Mouse (Mus musculus) CH12.LX (cell line): Measurements from ENCODE around the gene Olfr56.

Experiments
- CHD1 ChIP-seq: IDR thresholded peaks from 2 replicates; pipeline ENCODE4 v1.6.1; 2012; ENCODE audit warnings: low read depth, low read length, improper control_type of control experiment, inconsistent platforms
- CHD2 ChIP-seq: IDR thresholded peaks from 2 replicates; pipeline ENCODE4 v1.6.1; 2011; ENCODE audit warnings: low read length, improper control_type of control experiment
- CTCF ChIP-seq, 2 experiments: IDR thresholded peaks in 1 of 2; conservative IDR thresholded peaks in 1 of 2; 2 replicates each; pipeline ENCODE4 v1.5.1; 2011 to 2012; ENCODE audit warnings: low read depth in 2 of 2, low read length in 2 of 2, improper control_type of control experiment in 1 of 2, inconsistent platforms in 1 of 2, mild to moderate bottlenecking in 1 of 2, moderate library complexity in 1 of 2
- MXI1 ChIP-seq: IDR thresholded peaks from 2 replicates; pipeline ENCODE4 v1.6.1; 2011; ENCODE audit warnings: mild to moderate bottlenecking, low read depth, low read length, improper control_type of control experiment
- NRF1 ChIP-seq: IDR thresholded peaks from 2 replicates; pipeline ENCODE4 v1.6.1; 2014; ENCODE audit warnings: low read depth, mild to moderate bottlenecking, inconsistent platforms, low read length, improper control_type of control experiment, moderate library complexity
- POLR2A ChIP-seq: IDR thresholded peaks from 2 replicates; pipeline ENCODE4 v1.6.1; 2011; ENCODE audit warnings: low read depth, mild to moderate bottlenecking, improper control_type of control experiment, low read length
- POLR2AphosphoS2 ChIP-seq: IDR thresholded peaks from 2 replicates; pipeline ENCODE4 v1.6.1; 2011; ENCODE audit warnings: low read depth, low read length, improper control_type of control experiment
- SMC3 ChIP-seq: IDR thresholded peaks from 2 replicates; pipeline ENCODE4 v1.6.1; 2011; ENCODE audit warnings: low read depth, low read length, improper control_type of control experiment
- UBTF ChIP-seq: IDR thresholded peaks from 2 replicates; pipeline ENCODE4 v1.6.1; 2012; ENCODE audit warnings: low read depth, mild to moderate bottlenecking, inconsistent platforms, low read length, improper control_type of control experiment, moderate library complexity
- ZKSCAN1 ChIP-seq: IDR thresholded peaks from 2 replicates; pipeline ENCODE4 v1.6.1; 2012; ENCODE audit warnings: low read depth, inconsistent platforms, low read length, improper control_type of control experiment, borderline replicate concordance
- ZNF384 ChIP-seq: IDR thresholded peaks from 2 replicates; pipeline ENCODE4 v1.6.1; 2012; ENCODE audit warnings: low read depth, low read length, improper control_type of control experiment, inconsistent platforms

DNA sequence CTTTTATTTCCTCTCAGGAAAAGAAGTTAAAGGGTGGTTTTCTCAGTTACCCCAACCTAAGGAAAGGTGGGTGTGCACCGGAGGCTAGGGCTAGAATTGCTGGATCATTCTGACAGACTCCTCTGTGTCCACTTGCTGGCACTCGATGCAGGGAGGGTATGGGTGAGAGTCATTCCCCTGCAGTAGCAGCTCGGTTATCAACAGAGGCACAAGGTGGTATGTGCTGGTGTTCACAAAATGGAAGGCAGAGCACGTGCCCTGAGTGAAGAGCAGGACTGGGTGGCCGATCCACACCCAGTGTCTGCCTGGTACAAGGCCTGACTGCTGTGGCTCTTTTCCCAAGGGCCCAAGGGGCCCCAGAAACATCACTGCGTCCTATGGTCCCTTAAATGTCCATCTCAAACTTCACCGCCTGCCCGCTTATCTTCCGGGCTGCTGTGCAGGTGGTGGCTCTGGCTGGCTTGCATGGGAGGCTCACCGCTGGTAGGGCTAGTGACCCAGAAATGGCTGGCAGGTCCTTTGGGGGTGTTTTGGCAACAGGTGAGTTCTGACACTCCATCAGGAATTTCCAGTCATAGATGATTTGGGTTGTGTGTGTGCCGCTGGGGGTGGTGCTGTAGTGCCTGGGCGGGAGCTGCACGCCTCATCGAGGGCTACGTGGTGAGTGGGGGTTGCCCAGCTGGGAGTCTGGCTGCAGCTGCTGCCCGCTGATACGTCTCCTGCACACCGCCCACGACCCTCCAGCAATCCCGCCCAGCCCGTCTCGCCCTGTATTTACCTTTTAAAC lies 109.3 kb downstream of the Olfr56 start:
- TF ChIP-seq ZKSCAN1 (no peak), CHD2 (no peak; the same call in 1 of the 2 replicates), SMC3 (no peak; the same call in 1 of the 2 replicates), POLR2AphosphoS2 (no peak), CTCF (conservative IDR thresholded peaks at IDR 0.05 in 1 of 2, IDR thresholded peaks at IDR 0.05 in 1 of 2; ENCODE audit: low read depth in 2 of 2, low read length in 2 of 2) (no peak), CHD1 (no peak), ZNF384 (no peak; the same call in 1 of the 2 replicates), UBTF (peak; percentile 87), POLR2A (peak; percentile 52; the same call in 1 of the 2 replicates), MXI1 (no peak), NRF1 (no peak; the same call in 1 of the 2 replicates)
